Mouse (Mus musculus): ENCODE data around the gene Exosc7. TPM values are rescaled to one million over a fixed set of nuclear protein-coding genes. Genes with fewer than 3 reads are reported as not detected.

Gene Exosc7
- total and polyA plus RNA-seq, 3 experiments, result 162 to 196 TPM; not detected in 1

DNA sequence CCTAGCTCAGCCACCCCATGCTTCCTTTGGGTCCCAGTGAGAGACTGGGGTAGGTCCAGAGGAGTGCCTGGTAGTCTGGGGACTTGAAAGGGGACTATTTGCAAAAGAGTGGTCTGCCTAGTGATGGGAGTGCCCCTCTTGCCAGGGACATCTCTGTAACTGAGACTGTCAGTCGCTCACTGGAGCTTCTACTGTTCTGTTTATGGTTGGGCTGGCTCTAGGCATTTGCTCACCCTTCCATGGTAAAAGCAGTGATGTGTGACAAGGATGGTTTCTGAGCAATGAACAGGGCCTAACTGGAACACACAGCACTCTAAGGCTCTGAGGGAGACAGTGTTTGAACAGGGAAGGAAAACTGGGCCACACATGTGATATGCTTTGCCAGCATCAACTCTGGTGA, 32.2 kb upstream of the Exosc7 start:
- Histone ChIP-seq H3K9ac (ENCODE audit: control insufficient read depth, low read depth, low read length, poor library complexity, severe bottlenecking) (no peak overlapping the region), H3K4me3 (ENCODE audit: control insufficient read depth in 1 of 2, insufficient read depth in 1 of 2, low read depth in 2 of 2, low read length in 2 of 2) (no peak overlapping the region), H3K9me3 (replicated peaks; ENCODE audit: insufficient read depth, low read length) (no peaks in the 10 kb centered on the region), H3K79me2 (ENCODE audit: control insufficient read depth, insufficient read depth, low read length, poor library complexity) (no peaks in the 10 kb centered on the region), H3K36me3 (ENCODE audit: control insufficient read depth in 1 of 2, insufficient read depth in 2 of 2, low read length in 2 of 2) (peaks cover 0 to 11% of the 10 kb centered on the region in 2 experiments; a peak in 2 of 4 replicates), H3K27me3 (ENCODE audit: control insufficient read depth in 1 of 2, insufficient read depth in 2 of 2, low read length in 2 of 2) (no peaks in the 10 kb centered on the region), H3K4me1 (ENCODE audit: control insufficient read depth in 1 of 2, insufficient read depth in 2 of 2, low read length in 2 of 2) (no peaks in the 10 kb centered on the region), H3K27ac (ENCODE audit: control insufficient read depth, low read depth, low read length) (no peak overlapping the region)
- no peak for TF ChIP-seq TAL1 (IDR thresholded peaks at IDR 0.05; ENCODE audit: low read length)
- TF ChIP-seq ZMIZ1 (IDR thresholded peaks at IDR 0.05; ENCODE audit: low read depth, low read length), result no peak
- TF ChIP-seq RAD21 (IDR thresholded peaks at IDR 0.05; ENCODE audit: low read depth, low read length), result no peak
- no peak for TF ChIP-seq SIN3A (IDR thresholded peaks at IDR 0.05; ENCODE audit: low read length)
- DNase-seq (ENCODE audit: low read depth, low spot score), result no peak

DNA sequence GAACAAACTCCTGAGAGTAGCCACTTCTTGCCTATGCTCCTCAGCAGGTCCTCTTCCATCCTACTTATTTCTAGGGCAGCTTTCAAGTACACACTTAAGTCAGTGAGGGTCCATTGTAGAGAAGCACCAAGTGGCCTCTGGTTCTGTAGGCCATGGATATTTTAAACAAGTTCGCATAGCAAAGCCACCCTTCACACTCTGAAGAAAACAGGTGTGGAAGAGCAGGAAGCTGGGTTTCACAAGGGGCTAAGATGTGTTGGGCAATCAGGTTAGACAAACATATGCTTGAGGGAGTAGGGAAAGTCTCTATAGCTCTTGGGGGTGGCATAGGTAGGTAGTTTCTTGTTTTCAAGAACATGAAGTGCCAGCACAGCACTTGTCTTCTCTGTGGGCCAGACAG, 27.6 kb upstream of the Exosc7 start:
- TF ChIP-seq RAD21 (IDR thresholded peaks at IDR 0.05; ENCODE audit: low read depth, low read length), result no peak
- no peak for TF ChIP-seq ZC3H11A (IDR thresholded peaks at IDR 0.05; ENCODE audit: low read depth, low read length)
- TF ChIP-seq GABPA (IDR thresholded peaks at IDR 0.05; ENCODE audit: low read depth, low read length), result no peak
- no peak for TF ChIP-seq ZMIZ1 (IDR thresholded peaks at IDR 0.05; ENCODE audit: low read depth, low read length)
- TF ChIP-seq JUND (IDR thresholded peaks at IDR 0.05; ENCODE audit: low read depth, low read length), result no peak
- no peak for TF ChIP-seq CTCF (IDR thresholded peaks at IDR 0.05 in 2 of 3, conservative IDR thresholded peaks at IDR 0.05 in 1 of 3; ENCODE audit: control insufficient read depth in 1 of 3, insufficient read depth in 1 of 3, low read depth in 2 of 3, low read length in 3 of 3, poor library complexity in 1 of 3, severe bottlenecking in 1 of 3)
- TF ChIP-seq MAZ (IDR thresholded peaks at IDR 0.05; ENCODE audit: low read depth, low read length), result no peak
- TF ChIP-seq TBP (IDR thresholded peaks at IDR 0.05; ENCODE audit: low read depth, low read length), result no peak
- no peak for TF ChIP-seq HCFC1 (IDR thresholded peaks at IDR 0.05; ENCODE audit: low read depth, low read length)
- TF ChIP-seq SMC3 (IDR thresholded peaks at IDR 0.05; ENCODE audit: low read depth, low read length), result no peak
- TF ChIP-seq ETS1 (IDR thresholded peaks at IDR 0.05; ENCODE audit: low read depth, low read length), result no peak
- no peak for TF ChIP-seq POLR2A (IDR thresholded peaks at IDR 0.05; ENCODE audit: control insufficient read depth in 1 of 2, insufficient read depth in 1 of 2, low read depth in 1 of 2, low read length in 2 of 2, poor library complexity in 1 of 2)
- no peak for TF ChIP-seq BHLHE40 (IDR thresholded peaks at IDR 0.05; ENCODE audit: borderline replicate concordance, low read depth, low read length)
- no peak for TF ChIP-seq UBTF (IDR thresholded peaks at IDR 0.05; ENCODE audit: borderline replicate concordance, insufficient read depth, low read depth, low read length)
- TF ChIP-seq RCOR1 (IDR thresholded peaks at IDR 0.05; ENCODE audit: low read depth, low read length), result no peak
- TF ChIP-seq GATA1 (IDR thresholded peaks at IDR 0.05; ENCODE audit: low read depth, low read length), result no peak
- no peak for TF ChIP-seq MYB (IDR thresholded peaks at IDR 0.05; ENCODE audit: low read depth, low read length)
- no peak for TF ChIP-seq NRF1 (IDR thresholded peaks at IDR 0.05; ENCODE audit: insufficient read depth, low read depth, low read length, poor library complexity, severe bottlenecking)
- TF ChIP-seq KAT2A (conservative IDR thresholded peaks at IDR 0.05; ENCODE audit: low read depth, low read length), result no peak
- no peak for DNase-seq (ENCODE audit: low read depth, low spot score)
- no peaks in the 10 kb centered on the region for H3K79me2 ChIP-seq (ENCODE audit: control insufficient read depth, insufficient read depth, low read length, poor library complexity)
- no peak overlapping the region for H3K27ac ChIP-seq (ENCODE audit: control insufficient read depth, low read depth, low read length)
- no peaks in the 10 kb centered on the region for H3K27me3 ChIP-seq (ENCODE audit: control insufficient read depth in 1 of 2, insufficient read depth in 2 of 2, low read length in 2 of 2)
- H3K9me3 ChIP-seq (replicated peaks; ENCODE audit: insufficient read depth, low read length), result no peaks in the 10 kb centered on the region
- no peak overlapping the region for H3K4me3 ChIP-seq (ENCODE audit: control insufficient read depth in 1 of 2, insufficient read depth in 1 of 2, low read depth in 2 of 2, low read length in 2 of 2)
- peaks cover 0 to 3% of the 10 kb centered on the region in 2 experiments; a peak in 1 of 4 replicates for H3K4me1 ChIP-seq (ENCODE audit: control insufficient read depth in 1 of 2, insufficient read depth in 2 of 2, low read length in 2 of 2)
- H3K36me3 ChIP-seq (ENCODE audit: control insufficient read depth in 1 of 2, insufficient read depth in 2 of 2, low read length in 2 of 2), result peaks cover 4 to 22% of the 10 kb centered on the region in 2 experiments; a peak in 3 of 4 replicates
- no peak overlapping the region for H3K9ac ChIP-seq (ENCODE audit: control insufficient read depth, low read depth, low read length, poor library complexity, severe bottlenecking)
